Mouse (Mus musculus) heart, embryonic 14.5 days (tissue): ENCODE data around the gene Phc2. TPM values are rescaled to one million over a fixed set of nuclear protein-coding genes. Genes with fewer than 3 reads are reported as not detected.

Experiments used
- ATAC-seq: fragments of 200-750 bp; cut with Nextera tagmentation; 2 replicates; pipeline ENCODE4 v1.8.0; 2017; ENCODE audit warnings: low read depth, moderate TSS enrichment; ENCODE audit not compliant: insufficient number of reproducible peaks, insufficient read depth, low FRiP score
- H3K27ac ChIP-seq, 2 experiments: fragments of 200-500 bp in 1 of 2; fragments of 300-500 bp in 1 of 2; sonication (generic) in 1 of 2; replicated peaks in 1 of 2; 2 replicates each; pipeline ENCODE4 v1.5.1; 2012 to 2014; ENCODE audit warnings: low read depth in 2 of 2, low read length in 2 of 2, control low read depth in 1 of 2, mild to moderate bottlenecking in 1 of 2, mixed read lengths in 1 of 2; ENCODE audit not compliant: control insufficient read depth in 1 of 2, insufficient read depth in 1 of 2
- H3K27me3 ChIP-seq: fragments of 300-500 bp; sonication (generic); 2 replicates; pipeline ENCODE4 v1.6.1; 2014; ENCODE audit warnings: mild to moderate bottlenecking, low read length, control low read depth; ENCODE audit not compliant: control insufficient read depth, insufficient read depth
- H3K36me3 ChIP-seq: fragments of 300-500 bp; sonication (generic); 2 replicates; pipeline ENCODE4 v1.6.1; 2014; ENCODE audit warnings: mild to moderate bottlenecking, control low read depth, low read length, mixed read lengths; ENCODE audit not compliant: control insufficient read depth, insufficient read depth
- H3K4me1 ChIP-seq, 2 experiments: fragments of 200-500 bp in 1 of 2; fragments of 300-500 bp in 1 of 2; sonication (generic) in 1 of 2; 2 replicates each; pipeline ENCODE4 v1.6.1; 2012 to 2014; ENCODE audit warnings: low read length in 2 of 2, control low read depth in 1 of 2, mixed read lengths in 1 of 2; ENCODE audit not compliant: control insufficient read depth in 2 of 2, insufficient read depth in 2 of 2
- H3K4me2 ChIP-seq: fragments of 300-500 bp; sonication (generic); 2 replicates; pipeline ENCODE4 v1.6.1; 2014; ENCODE audit warnings: mild to moderate bottlenecking, low read length
- H3K4me3 ChIP-seq, 2 experiments: fragments of 200-500 bp in 1 of 2; fragments of 300-500 bp in 1 of 2; sonication (generic) in 1 of 2; 2 replicates each; pipeline ENCODE4 v1.5.1; 2012 to 2014; ENCODE audit warnings: low read length in 2 of 2, mild to moderate bottlenecking in 2 of 2, control low read depth in 1 of 2, low read depth in 1 of 2, moderate library complexity in 1 of 2; ENCODE audit not compliant: control insufficient read depth in 1 of 2, insufficient read depth in 1 of 2
- H3K9ac ChIP-seq: fragments of 300-500 bp; sonication (generic); 2 replicates; pipeline ENCODE4 v1.6.1; 2014; ENCODE audit warnings: mild to moderate bottlenecking, low read length
- H3K9me3 ChIP-seq: fragments of 300-500 bp; sonication (generic); 2 replicates; pipeline ENCODE4 v1.6.1; 2016; ENCODE audit warnings: low read length, control low read depth; ENCODE audit not compliant: control insufficient read depth
- WGBS: fragments of 180-500 bp; shearing (Covaris S2); extraction: QIAGEN DNeasy Blood & Tissue Kit; methylation state at CpG from one replicate; pipeline ENCODE4 v1.1.7; 2014; 5-methylcytosine and 5-hydroxymethylcytosine counted together
- polyA plus RNA-seq: library from polyadenylated mRNA; unstranded; fragments of >200 nt; fragmentation: Nextera tagmentation; extraction: Ambion mirVana; gene quantifications from 2 replicates; pipeline ENCODE4 v1.2.1, GENCODE M21; 2014

Phc2 gene
- polyA plus RNA-seq, 1 experiment from 2014 or later: 42.5 TPM

DNA sequence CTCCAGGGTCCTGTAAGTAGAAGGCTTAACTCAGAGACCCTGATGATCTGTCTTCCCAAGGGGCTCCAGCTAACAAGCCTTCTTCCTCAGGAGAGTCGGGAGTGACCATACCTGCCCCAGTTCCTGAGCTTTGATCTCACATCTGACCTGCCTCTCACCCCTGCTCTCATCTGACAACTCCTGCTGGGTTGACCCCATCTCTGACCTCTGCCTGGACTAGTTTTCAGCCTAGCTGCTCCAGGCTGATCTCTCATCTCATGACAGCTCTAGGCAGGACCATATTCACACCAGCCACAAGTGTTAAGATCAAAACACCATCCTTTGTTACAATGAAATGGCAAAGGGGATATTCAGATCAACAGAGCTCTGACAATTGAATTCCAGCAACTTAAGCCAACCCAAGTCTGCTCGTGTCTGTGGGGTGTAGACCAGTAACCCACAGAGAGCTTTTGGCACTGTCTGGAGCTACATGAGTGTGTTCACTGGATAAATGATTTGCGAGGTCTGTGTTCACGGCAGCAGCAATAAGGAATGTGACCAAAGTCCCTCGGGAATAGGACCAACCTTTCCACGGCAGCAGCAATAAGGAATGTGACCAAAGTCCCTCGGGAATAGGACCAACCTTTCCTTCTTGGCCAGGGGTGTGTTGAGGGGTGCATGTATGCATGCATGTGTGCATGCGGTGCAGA lies 5.8 kb upstream of the Phc2 start:
- Histone ChIP-seq H3K4me1 (peaks cover 10 to 11% of the 10 kb centered on the region in 2 experiments; a peak in 3 of 4 replicates), H3K4me2 (no peak overlapping the region), H3K9ac (no peak overlapping the region), H3K4me3 (no peak overlapping the region), H3K9me3 (no peaks in the 10 kb centered on the region), H3K36me3 (no peaks in the 10 kb centered on the region), H3K27me3 (no peaks in the 10 kb centered on the region), H3K27ac (no peak overlapping the region)
- ATAC-seq: no peak
- WGBS: 57% methylated on average over 8 of the region's 8 CpGs

DNA sequence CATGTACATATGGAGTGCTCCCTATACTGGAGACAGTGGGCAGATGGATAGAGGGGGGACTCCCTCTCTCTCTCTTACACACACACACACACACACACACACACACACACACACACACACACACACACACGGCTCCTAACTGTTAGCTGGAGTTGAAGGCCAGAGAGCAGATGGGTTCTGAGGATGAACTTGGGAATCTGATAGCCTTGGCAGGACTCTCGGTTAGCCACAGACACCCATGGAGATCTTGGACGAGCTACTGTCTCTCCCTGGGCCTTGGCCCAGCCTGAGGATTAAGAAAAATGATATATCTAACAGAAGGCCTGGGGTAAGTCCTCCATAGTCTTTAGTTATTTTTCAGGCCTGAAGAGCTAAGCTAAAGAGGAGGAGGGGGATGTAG lies 3.0 kb upstream of the Phc2 start:
- H3K9me3 ChIP-seq: no peaks in the 10 kb centered on the region
- no peak overlapping the region for H3K9ac ChIP-seq
- H3K4me1 ChIP-seq: peaks cover 10 to 16% of the 10 kb centered on the region in 2 experiments; a peak in 3 of 4 replicates
- H3K27ac ChIP-seq: no peak overlapping the region
- H3K4me2 ChIP-seq: no peak overlapping the region
- no peaks in the 10 kb centered on the region for H3K36me3 ChIP-seq
- peaks cover 7% of the 10 kb centered on the region for H3K27me3 ChIP-seq
- no peak for ATAC-seq
- no peak overlapping the region for H3K4me3 ChIP-seq
- 90% methylated on average over 3 of the region's 3 CpGs for WGBS

- peaks cover 9% of the 10 kb centered on the region for H3K27me3 ChIP-seq
- H3K9me3 ChIP-seq: no peaks in the 10 kb centered on the region
- 24% methylated on average over 5 of the region's 5 CpGs for WGBS
- no peak overlapping the region for H3K27ac ChIP-seq
- no peak overlapping the region for H3K9ac ChIP-seq
- H3K36me3 ChIP-seq: no peaks in the 10 kb centered on the region
- no peak for ATAC-seq
- no peak overlapping the region for H3K4me3 ChIP-seq
- peaks cover 5 to 9% of the 10 kb centered on the region in 2 experiments; a peak in 2 of 4 replicates for H3K4me1 ChIP-seq
- H3K4me2 ChIP-seq: no peak overlapping the region
Measured at GRCm38 (mm10) chr4:128652584-128653298, 1.8 kb upstream of the Phc2 start.

GRCm38 (mm10) chr4:128655446-128655845 lies 944 bp downstream of the Phc2 start:
- Histone ChIP-seq H3K36me3 (no peaks in the 10 kb centered on the region), H3K27ac (no peak overlapping the region), H3K4me1 (peaks cover 5 to 9% of the 10 kb centered on the region in 2 experiments; a peak in 2 of 4 replicates), H3K9me3 (no peaks in the 10 kb centered on the region), H3K9ac (peak overlapping the region; percentile 72), H3K27me3 (peaks cover 9% of the 10 kb centered on the region), H3K4me2 (peak overlapping the region; percentile 95), H3K4me3 (peak overlapping the region; percentile 62 to 72)
- no peak for ATAC-seq
- 9% methylated on average over 12 of the region's 12 CpGs for WGBS

- WGBS: 80% methylated on average over 8 of the region's 8 CpGs
- Histone ChIP-seq H3K9me3 (no peaks in the 10 kb centered on the region), H3K4me1 (peaks cover 0 to 3% of the 10 kb centered on the region in 2 experiments; a peak in 1 of 4 replicates), H3K4me2 (no peak overlapping the region), H3K4me3 (no peak overlapping the region), H3K9ac (no peak overlapping the region), H3K27me3 (peaks cover 9% of the 10 kb centered on the region), H3K36me3 (no peaks in the 10 kb centered on the region), H3K27ac (no peak overlapping the region)
- ATAC-seq: no peak
Measured at GRCm38 (mm10) chr4:128660196-128660595, 5.7 kb downstream of the Phc2 start.

- Histone ChIP-seq H3K9ac (no peak overlapping the region), H3K36me3 (no peaks in the 10 kb centered on the region), H3K27me3 (peaks cover 5% of the 10 kb centered on the region), H3K9me3 (no peaks in the 10 kb centered on the region), H3K4me2 (no peak overlapping the region), H3K4me3 (no peak overlapping the region), H3K4me1 (no peaks in the 10 kb centered on the region), H3K27ac (no peak overlapping the region)
- no peak for ATAC-seq
- 83% methylated on average over 8 of the region's 8 CpGs for WGBS
Measured at GRCm38 (mm10) chr4:128661063-128661462, 6.6 kb downstream of the Phc2 start.

DNA sequence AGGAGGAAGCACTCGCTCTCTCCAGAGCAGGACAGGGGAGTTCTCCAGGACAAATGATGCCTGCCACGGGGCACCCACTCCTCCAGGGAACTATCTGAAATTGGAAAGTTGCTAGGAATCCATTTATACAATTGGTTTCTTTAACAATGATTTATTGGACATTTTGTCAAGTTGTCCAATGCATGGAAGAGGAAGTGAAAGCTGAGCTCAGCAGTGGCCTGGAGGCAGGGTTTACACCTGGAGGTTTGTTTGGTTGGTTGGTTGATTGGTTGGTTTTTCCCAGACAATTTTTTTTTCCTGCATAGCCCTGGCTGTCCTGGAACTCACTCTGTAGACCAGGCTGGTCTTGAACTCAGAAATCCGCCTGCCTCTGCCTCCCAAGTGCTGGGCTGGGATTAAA lies 9.5 kb downstream of the Phc2 start:
- WGBS: 78% methylated on average over 3 of the region's 3 CpGs
- no peak for ATAC-seq

More for the DNA sequence above, 9.5 kb downstream of the Phc2 start:
- Histone ChIP-seq H3K27ac (no peak overlapping the region), H3K27me3 (no peaks in the 10 kb centered on the region), H3K9ac (no peak overlapping the region), H3K4me3 (no peak overlapping the region), H3K36me3 (no peaks in the 10 kb centered on the region), H3K4me2 (no peak overlapping the region), H3K4me1 (no peaks in the 10 kb centered on the region), H3K9me3 (no peaks in the 10 kb centered on the region)
